Mouse (Mus musculus): ENCODE results near the gene Asap2.

- TF ChIP-seq CTCF (IDR thresholded peaks at IDR 0.05; ENCODE audit: borderline replicate concordance, control insufficient read depth, extremely low read depth, insufficient read depth, low read length, poor library complexity) (no peak), POLR2A (IDR thresholded peaks at IDR 0.05; ENCODE audit: control insufficient read depth, extremely low read depth, insufficient read depth, low read length, poor library complexity) (no peak)
These were observed 133.4 kb downstream of the Asap2 start for GRCm38 (mm10) chr12:21123647-21124046.

Measured in thymus, adult 2 months (tissue).